Mouse (Mus musculus) ES-E14 (cell line): ENCODE results near the gene Olfr1475. TPM values are rescaled to one million over a fixed set of nuclear protein-coding genes. Genes with fewer than 3 reads are reported as not detected.
"Not testable (repeated sequence)": the region's sequence is repeated elsewhere in the genome, so short reads cannot be mapped to it uniquely, and the experiment has no call there.

Source experiments
- DNase-seq: peaks from one replicate; pipeline ENCODE4 v3.0.0-alpha.2; 2013; ENCODE audit warnings: low read depth, low spot score
- H3K27ac ChIP-seq: 2 replicates; pipeline ENCODE4 v1.5.1; 2012; ENCODE audit warnings: low read depth, mild to moderate bottlenecking, low read length, moderate library complexity, mixed read lengths; ENCODE audit not compliant: poor library complexity, insufficient read depth, severe bottlenecking
- H3K36me3 ChIP-seq: 2 replicates; pipeline ENCODE4 v1.6.1; 2012; ENCODE audit warnings: mild to moderate bottlenecking, low read length, moderate library complexity, mixed read lengths; ENCODE audit not compliant: control insufficient read depth, poor library complexity, insufficient read depth, severe bottlenecking
- H3K4me1 ChIP-seq, 2 experiments: fragments of 150-350 bp in 1 of 2; sonication (generic) in 1 of 2; 2 replicates each; pipeline ENCODE4 v1.6.1; 2012; ENCODE audit warnings: low read length in 2 of 2, mild to moderate bottlenecking in 1 of 2, mixed read lengths in 1 of 2; ENCODE audit not compliant: control insufficient read depth in 2 of 2, insufficient read depth in 2 of 2, poor library complexity in 1 of 2
- H3K4me3 ChIP-seq, 2 experiments: fragments of 150-350 bp in 1 of 2; sonication (generic) in 1 of 2; 2 replicates each; pipeline ENCODE4 v1.5.1; 2012; ENCODE audit warnings: low read length in 2 of 2, low read depth in 1 of 2, mild to moderate bottlenecking in 1 of 2, mixed read lengths in 1 of 2; ENCODE audit not compliant: insufficient read depth in 1 of 2, poor library complexity in 1 of 2, severe bottlenecking in 1 of 2
- H3K9ac ChIP-seq: 2 replicates; pipeline ENCODE4 v1.6.1; 2012; ENCODE audit warnings: low read depth, mild to moderate bottlenecking, low read length, mixed read lengths; ENCODE audit not compliant: poor library complexity, insufficient read depth, severe bottlenecking
- H3K9me3 ChIP-seq: fragments of 150-350 bp; sonication (generic); 2 replicates; pipeline ENCODE4 v1.6.1; 2012; ENCODE audit warnings: low read depth, mild to moderate bottlenecking, low read length; ENCODE audit not compliant: control insufficient read depth, insufficient read depth
- CHD2 ChIP-seq: IDR thresholded peaks from 2 replicates; pipeline ENCODE4 v1.6.1; 2014; ENCODE audit warnings: mild to moderate bottlenecking, low read depth, low read length, inconsistent platforms
- HCFC1 ChIP-seq: IDR thresholded peaks from 2 replicates; pipeline ENCODE4 v1.6.1; 2012; ENCODE audit warnings: low read length, inconsistent platforms, borderline replicate concordance; ENCODE audit not compliant: insufficient read depth
- MAFK ChIP-seq: IDR thresholded peaks from 2 replicates; pipeline ENCODE4 v1.6.1; 2014; ENCODE audit warnings: mild to moderate bottlenecking, low read depth, low read length, inconsistent platforms; ENCODE audit not compliant: insufficient read depth
- ZC3H11A ChIP-seq: IDR thresholded peaks from 2 replicates; pipeline ENCODE4 v1.6.1; 2012; ENCODE audit warnings: low read depth, mild to moderate bottlenecking, inconsistent platforms, low read length, borderline replicate concordance
- ZNF384 ChIP-seq: IDR thresholded peaks from 2 replicates; pipeline ENCODE4 v1.6.1; 2012; ENCODE audit warnings: low read depth, low read length, inconsistent platforms
- in situ Hi-C, 2 experiments: fragments of 600-800 bp; cut with MboI; formaldehyde crosslinking; loops; one replicate each; pipeline ENCODE4 v1.15.1; 2025; ENCODE audit warnings: low sequenced_read_pairs in 2 of 2, inconsistent platforms in 1 of 2; ENCODE audit not compliant: unreplicated experiment in 2 of 2
- total RNA-seq: library from RNA; depleted of rRNA; stranded (reverse); fragments of 300-350 nt; gene quantifications from 2 replicates; pipeline ENCODE4 v1.2.3, GENCODE M21; 2012; rRNA removed

Gene Olfr1475
- total RNA-seq, result not detected in 2 replicates

DNA sequence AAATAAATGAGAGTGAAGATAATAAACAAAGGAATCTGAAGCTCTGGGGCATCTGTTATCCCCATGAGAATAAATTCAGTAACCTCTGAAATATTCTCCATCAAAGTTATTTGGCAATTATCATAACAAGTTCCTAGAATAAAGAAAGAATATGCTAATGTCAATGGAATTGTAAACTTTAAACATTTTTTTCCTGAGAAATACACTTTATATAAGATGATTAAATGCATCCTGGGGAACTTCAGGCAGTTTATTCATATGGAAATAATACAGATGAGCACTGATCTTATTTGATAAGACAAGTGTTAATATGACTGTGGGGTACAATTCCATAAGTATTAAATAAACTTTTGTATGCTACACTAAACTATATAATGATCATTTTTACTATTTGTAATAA, at the start of gene Olfr1475:
Olfr1475 (minus strand) TSS at position 101 of the 400 bp plus-strand sequence.
- in situ Hi-C loops, result no loop called here
- H3K4me1 ChIP-seq, result no peaks in the 10 kb centered on the region
- no peak for DNase-seq
- TF ChIP-seq ZC3H11A (no peak), HCFC1 (no peak), ZNF384 (no peak), MAFK (no peak), CHD2 (no peak)
- no peak within 1 kb of the TSS for H3K4me3 ChIP-seq
- no peak within 1 kb of the TSS for H3K9ac ChIP-seq
- H3K36me3 ChIP-seq, result no peaks in the 10 kb centered on the region
- H3K9me3 ChIP-seq, result no peaks in the 10 kb centered on the region
- H3K27ac ChIP-seq, result no peak within 1 kb of the TSS

DNA sequence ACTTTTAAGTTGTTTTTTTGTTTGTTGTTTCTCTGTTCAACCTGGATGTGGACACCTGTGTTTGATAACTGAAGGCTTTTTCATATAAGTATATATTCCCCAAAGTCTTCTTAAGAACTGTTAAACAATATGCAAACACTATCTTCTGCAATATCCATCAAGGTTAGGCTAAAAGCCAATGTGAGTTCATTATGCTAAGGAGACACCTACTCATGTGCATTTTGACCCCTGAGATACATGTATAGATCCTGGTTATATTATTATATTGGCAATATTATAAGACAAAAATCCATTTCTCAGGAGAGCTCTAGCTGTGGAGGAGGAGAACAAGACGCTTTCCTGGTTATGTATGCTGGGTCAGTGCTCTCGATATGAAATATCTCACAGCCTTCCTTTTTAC, 47.6 kb upstream of the Olfr1475 start, which contains the start of gene Olfr1480:
Olfr1480 (plus strand) TSS at position 301 of the 400 bp plus-strand sequence.
- in situ Hi-C loops, result no loop called here
- H3K27ac ChIP-seq, result no peak within 1 kb of the TSS
- H3K9me3 ChIP-seq, result no peaks in the 10 kb centered on the region
- no peak within 1 kb of the TSS for H3K4me3 ChIP-seq
- H3K9ac ChIP-seq, result no peak within 1 kb of the TSS
- H3K36me3 ChIP-seq, result no peaks in the 10 kb centered on the region
- no peak for TF ChIP-seq CHD2
- no peaks in the 10 kb centered on the region for H3K4me1 ChIP-seq
- no peak for DNase-seq

DNA sequence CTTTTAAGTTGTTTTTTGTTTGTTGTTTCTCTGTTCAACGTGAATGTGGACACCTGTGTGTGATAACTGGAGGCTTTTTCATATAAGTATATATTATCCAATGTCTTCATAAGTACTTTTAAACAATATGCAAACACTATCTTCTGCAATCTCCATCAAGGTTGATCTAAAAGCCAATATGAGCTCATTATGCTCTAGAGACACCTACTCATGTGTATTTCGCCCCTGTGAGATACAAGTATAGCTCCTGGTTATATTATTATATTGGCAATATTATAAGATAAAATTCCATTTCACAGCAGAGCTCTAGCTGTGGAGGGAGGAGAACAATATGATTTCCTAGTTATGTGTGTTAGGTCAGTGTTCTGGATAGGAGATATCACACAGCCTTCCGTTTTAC, 20.2 kb upstream of the Olfr1475 start, which contains the start of gene Olfr1477:
Olfr1477 (plus strand) TSS at position 301 of the 400 bp plus-strand sequence.
- Histone ChIP-seq H3K27ac (no peak within 1 kb of the TSS), H3K9me3 (no peaks in the 10 kb centered on the region), H3K9ac (no peak within 1 kb of the TSS), H3K4me3 (no peak within 1 kb of the TSS), H3K36me3 (no peaks in the 10 kb centered on the region), H3K4me1 (no peaks in the 10 kb centered on the region)
- DNase-seq, result no peak
- TF ChIP-seq HCFC1 (no peak), ZNF384 (no peak), CHD2 (no peak), ZC3H11A (no peak), MAFK (no peak)
- in situ Hi-C loops, result no loop called here

DNA sequence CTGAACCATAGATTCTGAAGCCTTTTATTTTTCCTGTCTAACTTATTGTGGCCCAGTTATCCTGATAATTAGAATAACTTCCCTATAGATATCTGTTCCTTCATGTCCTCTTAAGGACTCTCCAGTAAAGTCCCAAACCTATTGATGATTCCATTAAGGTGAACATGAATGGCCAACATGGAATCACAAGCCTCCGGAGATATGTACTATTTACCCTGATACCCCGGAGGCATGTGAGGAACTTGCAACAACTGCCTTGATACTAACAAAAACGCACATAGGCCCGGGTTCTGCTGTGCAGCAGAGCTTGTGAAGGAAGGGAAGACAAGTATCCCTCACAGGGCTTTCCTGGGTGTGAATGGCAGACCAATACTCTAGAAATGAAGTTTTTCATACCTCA, 10.7 kb downstream of the Olfr1475 start, which contains the start of gene Olfr1474:
Olfr1474 (plus strand) TSS at position 301 of the 400 bp plus-strand sequence.
- DNase-seq, in situ Hi-C loops: not testable (repeated sequence)

DNA sequence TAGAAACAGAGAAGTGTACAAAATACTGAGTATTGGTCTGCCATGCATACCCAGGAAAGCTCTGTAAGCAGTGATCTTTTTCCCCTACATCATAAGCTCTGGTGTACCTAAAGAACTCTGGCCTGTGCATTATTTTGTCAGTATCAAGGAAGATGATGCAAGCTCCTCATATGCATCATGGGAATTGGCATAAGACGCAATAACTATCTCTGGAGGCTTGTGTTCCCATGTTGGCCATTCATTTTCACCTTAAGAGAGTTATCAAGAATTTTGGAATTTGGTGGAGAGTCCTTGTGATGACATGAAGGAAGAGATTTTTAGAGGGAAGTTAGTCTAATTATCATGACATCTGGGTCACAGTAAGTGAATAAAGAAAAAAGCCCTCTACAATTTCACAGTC, 24.0 kb downstream of the Olfr1475 start, which contains the start of gene Olfr1472:
Olfr1472 (minus strand) TSS at position 101 of the 400 bp plus-strand sequence.
- Histone ChIP-seq H3K9me3 (no peaks in the 10 kb centered on the region), H3K4me3 (no peak within 1 kb of the TSS), H3K9ac (no peak within 1 kb of the TSS), H3K4me1 (no peaks in the 10 kb centered on the region), H3K36me3 (no peaks in the 10 kb centered on the region), H3K27ac (no peak within 1 kb of the TSS)
- in situ Hi-C loops, result no loop called here
- TF ChIP-seq MAFK, result no peak
- TF ChIP-seq ZNF384, result no peak
- no peak for TF ChIP-seq HCFC1
- TF ChIP-seq CHD2, result no peak
- TF ChIP-seq ZC3H11A, result no peak
- DNase-seq, result no peak

More for the DNA sequence above, 10.7 kb downstream of the Olfr1475 start, which contains the start of gene Olfr1474:
- not testable (repeated sequence) for H3K4me3 ChIP-seq, H3K9ac ChIP-seq, H3K27ac ChIP-seq, H3K36me3 ChIP-seq, H3K9me3 ChIP-seq, H3K4me1 ChIP-seq

DNA sequence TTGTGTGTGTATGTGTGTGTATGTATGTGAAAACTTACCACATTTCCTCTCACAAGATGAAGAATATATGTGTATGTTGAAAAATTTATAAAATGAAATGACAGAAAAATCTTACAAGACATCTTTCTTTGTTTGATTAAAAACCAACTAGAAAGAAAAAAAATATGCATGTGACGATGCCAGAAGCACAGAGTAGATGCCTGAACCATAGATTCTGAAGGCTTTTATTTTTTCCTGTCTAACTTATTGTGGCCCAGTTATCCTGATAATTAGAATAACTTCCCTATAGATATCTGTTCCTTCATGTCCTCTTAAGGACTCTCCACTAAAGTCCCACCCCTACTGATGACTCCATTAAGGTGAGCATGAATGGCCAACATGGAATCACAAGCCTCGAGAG, 36.9 kb downstream of the Olfr1475 start, which contains the start of gene Olfr1471:
Olfr1471 (plus strand) TSS at position 301 of the 400 bp plus-strand sequence.
- H3K4me1 ChIP-seq, H3K9me3 ChIP-seq, in situ Hi-C loops, H3K4me3 ChIP-seq, DNase-seq, H3K9ac ChIP-seq, H3K36me3 ChIP-seq, H3K27ac ChIP-seq: not testable (repeated sequence)
